Mouse (Mus musculus) olfactory bulb, adult 2 months (tissue): ENCODE data around the gene Oxgr1.

Source experiments
- CTCF ChIP-seq: fragments of 200-500 bp; IDR thresholded peaks from 2 replicates; pipeline ENCODE4 v1.5.1; 2012; ENCODE audit warnings: low read depth, mild to moderate bottlenecking, low read length, moderate library complexity; ENCODE audit not compliant: insufficient read depth
- POLR2A ChIP-seq: fragments of 200-500 bp; IDR thresholded peaks from 2 replicates; pipeline ENCODE4 v1.6.1; 2012; ENCODE audit warnings: mild to moderate bottlenecking, low read depth, low read length, moderate library complexity; ENCODE audit not compliant: insufficient read depth

GRCm38 (mm10) chr14:120090401-120090800 lies 48.2 kb upstream of the Oxgr1 start:
- TF ChIP-seq CTCF (no peak), POLR2A (no peak)
